Mouse (Mus musculus) lung, postnatal 14 days (tissue): ENCODE measurements around the gene Sik3.

Experiments used
- DNase-seq: peaks from one replicate; pipeline ENCODE4 v3.0.0; 2021

The Sik3 gene

GRCm38 (mm10) chr9:46012091-46013008, at the start of gene Sik3, which contains the start of gene Pafah1b2:
Gene Sik3, plus strand, starts transcription at chr9:46012820.
Gene Pafah1b2, minus strand, starts transcription at chr9:46012690.
- DNase-seq: peak; percentile 96

DNA sequence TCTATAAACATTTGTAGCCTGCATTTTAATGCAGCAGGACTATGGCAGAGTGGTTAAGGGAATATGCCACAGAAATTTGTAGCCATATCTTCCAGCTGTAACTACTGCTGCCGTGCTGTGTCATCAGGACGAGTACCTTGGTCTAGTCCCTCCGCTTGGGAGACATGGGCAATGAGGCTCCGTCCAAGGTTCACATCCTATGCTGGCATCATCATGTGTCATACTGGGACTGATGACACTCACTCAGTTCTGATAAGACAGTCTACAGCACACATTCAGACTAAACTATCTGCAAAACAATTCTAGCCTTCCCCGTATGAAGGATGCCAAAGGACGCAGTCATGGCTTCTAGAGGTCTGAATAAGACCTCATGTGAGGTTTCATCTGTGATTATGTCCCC, 49.0 kb upstream of the Sik3 start:
- no peak for DNase-seq

- peak; percentile 18 for DNase-seq
Observed at GRCm38 (mm10) chr9:45976884-45977283, 35.7 kb upstream of the Sik3 start.

DNA sequence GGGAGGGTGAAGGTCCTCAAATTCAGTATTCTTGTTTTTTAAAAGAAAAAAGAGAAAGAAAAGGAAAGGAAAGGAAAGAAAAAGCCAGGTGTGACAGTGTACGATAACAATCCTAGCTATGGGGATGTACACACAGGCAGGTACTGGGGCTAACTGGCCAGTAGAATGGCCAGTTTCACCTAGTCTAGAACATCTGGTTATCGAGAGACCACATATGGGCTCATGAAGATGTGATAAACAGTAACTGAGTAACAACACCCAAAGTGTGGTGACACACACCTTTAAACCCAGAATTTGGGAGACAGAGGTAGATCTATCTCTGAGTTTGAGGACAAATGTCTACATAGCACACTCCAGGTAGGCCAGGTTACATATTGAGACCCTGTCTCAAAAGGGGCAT, 32.8 kb upstream of the Sik3 start:
- DNase-seq: no peak

GRCm38 (mm10) chr9:45980611-45981010, 32.0 kb upstream of the Sik3 start:
- DNase-seq: no peak

- DNase-seq: no peak
Observed at GRCm38 (mm10) chr9:45981331-45981730, 31.3 kb upstream of the Sik3 start.

DNA sequence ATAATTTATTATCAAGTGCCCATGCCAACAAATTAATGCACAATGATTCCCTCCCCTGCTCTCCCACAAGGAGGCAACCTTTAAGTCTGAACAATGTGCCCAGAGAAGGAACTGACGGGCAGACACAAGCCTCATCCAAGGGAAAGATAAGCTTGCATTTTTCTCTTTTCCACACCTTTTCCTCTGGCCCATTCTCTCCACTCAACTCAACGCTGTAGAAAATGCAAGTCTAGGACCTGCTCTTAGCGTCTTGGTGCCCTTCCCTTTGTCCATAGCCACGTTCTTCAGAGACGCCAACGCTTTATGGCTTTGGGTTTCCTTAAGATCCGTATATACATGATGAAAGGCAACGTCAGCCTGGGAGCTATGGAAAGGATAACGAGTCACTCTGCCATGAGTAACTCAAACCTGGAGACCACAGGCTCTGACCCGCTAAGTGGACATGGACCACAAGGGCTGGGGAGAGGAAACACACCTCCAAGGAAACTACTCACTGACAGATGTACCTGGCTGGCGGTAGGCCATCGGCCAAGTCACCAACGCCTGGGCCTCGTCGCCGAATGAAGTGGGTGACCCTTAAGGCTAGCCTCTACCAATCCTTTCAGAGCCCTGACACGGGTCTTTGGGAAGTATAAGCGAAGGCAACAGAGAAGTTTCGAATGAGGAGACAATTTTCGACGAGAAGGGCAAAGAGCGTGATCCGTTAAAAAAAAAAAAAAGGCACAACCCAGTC, 28.8 kb upstream of the Sik3 start:
- DNase-seq: peak; percentile 17

DNA sequence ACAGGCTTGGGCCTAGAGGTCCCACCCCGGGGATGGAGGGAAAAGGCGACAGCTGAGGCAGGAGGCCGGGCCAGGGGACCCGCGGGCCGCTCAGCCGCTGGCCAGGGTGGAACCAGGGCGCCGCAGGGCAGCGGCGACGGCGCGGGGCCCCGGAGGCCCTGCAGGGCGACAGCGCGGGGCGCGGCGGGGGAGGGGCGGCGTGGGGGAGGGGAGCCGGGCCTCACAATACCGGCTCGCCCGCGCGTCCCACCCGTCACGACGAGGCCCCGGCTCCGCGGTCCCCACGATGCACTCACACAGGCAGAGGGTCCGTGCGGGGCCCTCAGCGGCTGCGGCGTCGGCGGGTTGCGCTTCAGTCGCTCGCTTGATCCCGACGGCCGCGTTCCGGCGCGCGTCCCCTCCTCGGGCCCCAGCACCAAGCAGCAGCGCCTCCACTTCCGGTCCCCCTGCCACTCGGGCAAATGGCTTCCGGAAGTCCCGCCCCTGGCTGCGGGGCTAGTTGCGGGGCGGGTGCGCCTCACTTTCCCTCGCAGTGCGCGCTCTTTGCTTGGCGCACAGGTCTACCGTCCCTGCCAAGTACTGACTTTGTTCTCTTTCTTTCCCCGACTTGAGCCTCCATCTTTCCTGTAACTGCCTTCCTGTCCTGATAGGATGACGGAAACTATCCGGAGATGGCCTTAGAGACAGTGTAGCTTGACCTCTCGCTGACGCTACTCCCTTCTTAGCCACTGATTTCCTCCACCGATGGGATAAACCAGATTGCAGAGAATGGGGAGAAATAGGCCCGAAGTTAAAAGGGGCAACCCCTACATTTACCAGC, 28.0 kb upstream of the Sik3 start:
- peak; percentile 92 for DNase-seq

GRCm38 (mm10) chr9:45985229-45985567, 27.4 kb upstream of the Sik3 start:
- peak; percentile 85 for DNase-seq

DNA sequence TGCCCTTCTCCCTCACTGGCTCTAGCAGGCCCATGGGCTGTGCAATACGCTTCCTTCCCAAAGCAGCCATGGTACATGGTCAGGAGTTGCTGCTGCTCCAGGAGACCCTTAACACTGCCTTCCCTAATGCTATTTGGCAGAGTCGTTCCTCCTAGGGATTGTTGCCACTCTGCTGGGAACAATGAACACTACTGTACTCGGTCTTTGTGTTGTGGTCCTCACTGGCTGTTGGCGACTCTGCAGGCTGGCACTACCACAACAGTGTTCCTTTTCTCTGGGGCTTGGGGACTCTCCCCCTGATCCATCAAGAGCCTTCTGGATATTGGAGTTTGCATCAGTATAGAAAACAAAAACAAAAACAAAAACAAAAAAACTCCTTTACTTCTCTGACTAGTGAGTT, 13.6 kb upstream of the Sik3 start:
- no peak for DNase-seq

DNA sequence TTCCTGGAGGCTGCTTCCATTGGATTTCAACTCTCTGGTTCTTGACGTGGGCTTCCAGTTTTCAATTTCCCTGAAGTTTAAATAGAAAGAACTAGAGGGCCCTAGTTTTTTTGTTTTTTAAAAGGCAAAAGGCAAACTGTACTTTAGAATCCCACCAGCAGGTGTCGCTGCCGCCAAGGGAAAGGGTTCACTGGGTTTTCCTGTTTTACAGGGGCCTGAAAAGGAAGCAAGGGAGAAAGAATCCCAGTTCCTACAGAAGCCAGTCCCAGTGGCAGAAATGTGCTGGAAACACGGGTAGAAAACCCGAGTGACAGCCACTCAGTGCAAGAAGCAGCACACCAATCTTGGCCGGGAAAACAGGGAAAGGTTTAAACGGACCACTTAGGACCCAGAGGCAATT, 8.9 kb upstream of the Sik3 start:
- peak; percentile 91 for DNase-seq

DNA sequence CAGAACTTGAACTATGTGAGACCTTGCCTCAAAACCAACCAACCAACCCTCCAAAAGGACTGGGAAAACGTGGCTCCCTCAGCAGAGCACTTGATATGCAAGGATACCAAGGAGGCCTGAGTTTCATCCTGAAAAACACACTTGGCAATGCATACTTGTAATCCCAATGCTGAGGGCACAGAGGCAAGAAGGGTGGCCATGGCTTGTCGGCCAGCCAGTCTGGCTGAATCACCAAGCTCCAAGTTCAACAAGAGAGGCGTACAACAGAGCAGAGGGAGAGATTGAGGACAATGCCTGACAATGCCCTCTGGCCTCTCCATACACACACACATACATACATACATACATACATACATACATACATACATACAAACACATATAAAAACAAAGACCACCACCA, 8.1 kb upstream of the Sik3 start:
- no peak for DNase-seq

- no peak for DNase-seq
Observed at GRCm38 (mm10) chr9:46006224-46006623, 6.4 kb upstream of the Sik3 start.

DNA sequence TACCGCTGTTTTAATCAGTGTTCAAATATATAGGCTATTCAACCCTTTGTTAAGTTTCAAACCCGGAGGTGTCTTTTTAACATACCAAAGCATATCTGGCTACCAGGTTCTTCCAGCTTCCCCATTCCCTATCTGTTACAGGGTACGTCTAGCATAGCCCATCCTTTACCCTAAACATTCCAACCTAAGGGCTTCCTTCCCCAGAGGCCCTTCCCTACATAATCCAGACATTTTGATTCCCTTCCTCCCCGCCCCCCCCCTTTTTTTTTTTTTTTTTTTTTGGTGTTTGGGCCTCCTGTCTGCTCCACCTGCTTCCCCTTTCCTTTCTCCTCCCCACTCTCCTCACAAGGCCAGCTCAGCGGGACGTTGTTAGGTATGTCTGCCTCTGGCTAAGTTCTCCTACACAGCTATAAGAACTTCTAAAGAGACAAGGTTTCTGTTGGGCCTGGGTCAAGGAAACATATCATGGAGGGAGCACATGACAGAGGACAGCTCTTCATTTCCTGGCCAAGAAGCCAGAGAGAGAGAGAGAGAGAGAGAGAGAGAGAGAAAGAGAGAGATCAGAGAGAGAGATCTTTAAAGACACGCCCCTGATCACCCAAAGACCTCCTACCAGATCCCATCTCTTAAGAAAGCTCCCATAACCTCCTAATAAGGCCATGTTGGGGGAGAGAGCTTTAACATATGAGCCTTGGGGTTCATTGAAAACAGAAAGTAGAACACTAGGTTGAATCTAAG, 3.5 kb upstream of the Sik3 start:
- no peak for DNase-seq

- no peak for DNase-seq
Observed at GRCm38 (mm10) chr9:46009669-46009983, 3.0 kb upstream of the Sik3 start.

GRCm38 (mm10) chr9:46011094-46011970, 1.3 kb upstream of the Sik3 start:
- no peak for DNase-seq

DNA sequence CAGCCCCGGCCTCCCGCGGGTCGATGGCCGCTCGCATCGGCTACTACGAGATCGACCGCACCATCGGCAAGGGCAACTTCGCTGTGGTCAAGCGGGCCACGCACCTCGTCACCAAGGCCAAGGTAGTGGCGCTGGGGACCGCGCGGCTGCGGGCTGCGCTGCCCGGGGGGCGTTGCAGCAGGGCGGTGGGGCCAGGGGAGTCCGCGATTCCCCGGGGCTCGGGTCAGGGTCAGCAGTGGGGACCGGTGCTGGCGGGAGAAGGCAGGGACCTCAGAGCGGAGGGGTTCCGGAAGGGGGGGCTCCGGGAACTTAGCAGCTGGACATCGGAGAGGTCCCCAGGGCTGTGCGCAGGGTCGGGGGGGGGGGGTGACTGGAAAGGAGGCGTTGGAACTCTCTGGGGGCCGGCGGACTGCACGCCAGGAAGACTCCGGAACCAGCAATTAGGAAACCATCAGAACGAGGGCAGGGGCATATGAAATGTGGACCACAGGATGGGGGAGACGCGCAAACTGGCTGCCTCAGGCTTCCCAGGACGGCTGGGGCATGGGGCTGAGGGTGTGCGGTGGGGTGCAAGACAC, 478 bp downstream of the Sik3 start:
- peak; percentile 31 for DNase-seq

- DNase-seq: no peak
Observed at GRCm38 (mm10) chr9:46013616-46014015, 996 bp downstream of the Sik3 start.

DNA sequence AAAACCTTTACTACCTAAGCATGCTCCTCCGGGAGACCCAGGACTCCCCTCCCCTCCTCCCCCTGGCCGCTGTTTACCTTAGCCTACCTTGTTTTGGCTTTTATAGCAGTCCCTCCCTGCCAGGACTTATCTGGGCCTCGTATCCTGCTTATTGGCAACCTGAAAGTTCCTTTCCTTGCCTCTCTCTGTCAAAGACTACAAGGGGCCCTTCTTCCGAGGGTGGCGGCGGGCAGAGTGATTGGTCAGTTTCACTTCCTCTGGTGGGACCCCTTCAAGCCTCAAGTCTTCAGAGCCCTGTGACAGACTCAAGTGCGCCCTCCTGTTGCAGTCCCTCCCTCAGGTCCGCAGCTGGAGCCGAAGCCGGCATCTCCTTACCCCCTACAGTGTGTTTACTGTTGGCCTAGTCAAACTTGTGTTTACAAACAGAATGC, 1.6 kb downstream of the Sik3 start:
- DNase-seq: peak; percentile 61

DNA sequence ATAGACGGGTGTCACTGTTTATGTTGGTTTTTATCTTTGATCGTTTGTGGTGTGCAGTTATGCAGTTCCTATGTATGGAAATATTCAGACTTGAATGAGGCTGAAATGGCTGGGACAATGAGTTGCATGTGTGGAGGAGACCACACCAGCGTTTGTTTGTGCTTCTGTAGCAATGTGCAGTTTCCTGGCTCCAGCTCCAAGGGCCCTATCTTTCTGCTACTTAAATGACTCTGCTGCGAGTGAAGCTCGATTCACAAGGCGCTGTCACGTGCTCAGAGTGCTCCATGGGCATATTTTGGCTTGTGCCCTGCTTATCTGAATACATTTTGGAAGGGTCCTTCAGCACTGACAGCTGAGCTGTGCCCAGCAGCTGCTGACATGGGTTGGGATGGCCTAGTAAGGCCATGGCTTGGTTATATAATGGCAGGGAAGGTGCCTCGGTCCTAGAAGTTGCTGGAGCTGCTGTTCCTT, 2.5 kb downstream of the Sik3 start:
- no peak for DNase-seq

DNA sequence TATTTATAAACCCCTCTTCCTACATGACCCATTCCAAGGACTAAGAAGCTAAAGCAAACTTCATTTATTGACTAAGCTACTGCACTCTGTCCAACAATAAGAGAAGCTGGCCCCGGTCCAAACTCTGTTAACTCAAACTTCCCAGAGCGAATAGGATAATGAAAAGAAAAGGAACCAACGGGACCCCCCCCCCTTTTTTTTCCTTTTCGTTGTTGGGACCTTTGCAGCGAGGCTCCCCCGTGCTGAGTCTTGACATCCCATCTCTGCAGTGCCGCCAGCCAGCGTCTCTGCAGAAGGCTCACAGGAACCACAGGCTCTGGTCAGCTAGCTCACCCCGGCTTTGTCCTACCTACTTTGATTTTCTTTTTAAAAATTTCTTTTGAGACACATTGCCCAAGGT, 3.2 kb downstream of the Sik3 start:
- DNase-seq: peak; percentile 71
